Mouse (Mus musculus): ENCODE results near the gene Med19. TPM values are rescaled to one million over a fixed set of nuclear protein-coding genes. Genes with fewer than 3 reads are reported as not detected.

Med19 gene
- polyA plus RNA-seq, 1 experiment from 2014 or later, result 55.4 TPM

DNA sequence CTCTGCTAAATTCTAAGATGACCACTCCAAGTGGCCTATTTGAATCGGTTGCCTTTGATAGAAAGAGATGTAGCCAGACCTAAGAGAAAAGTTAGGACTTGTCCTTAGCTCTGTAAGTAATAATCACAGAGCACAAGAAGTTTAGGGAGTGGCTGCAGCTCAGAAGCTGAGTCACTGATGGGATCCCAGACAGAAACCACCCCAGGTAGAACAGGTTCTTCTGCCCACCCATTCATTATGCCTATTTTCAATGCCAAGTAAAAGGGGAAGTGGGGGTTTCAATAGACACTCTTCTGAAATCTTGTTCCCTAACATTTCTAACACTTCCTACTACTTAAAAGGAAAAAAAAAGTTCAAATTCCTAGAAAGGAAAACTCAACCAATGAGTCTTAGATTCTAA, 27.1 kb downstream of the Med19 start:
- Histone ChIP-seq H3K9me3 (ENCODE audit: control insufficient read depth, low read length) (no peaks in the 10 kb centered on the region), H3K4me1 (ENCODE audit: control insufficient read depth, insufficient read depth, low read length) (no peaks in the 10 kb centered on the region), H3K27ac (replicated peaks; ENCODE audit: low read depth, low read length) (no peak overlapping the region), H3K4me2 (ENCODE audit: low read depth, severe bottlenecking) (no peak overlapping the region), H3K36me3 (ENCODE audit: control insufficient read depth, insufficient read depth, low read length) (peaks cover 4% of the 10 kb centered on the region; the same call in 1 of the 2 replicates), H3K9ac (ENCODE audit: low read length) (no peak overlapping the region), H3K27me3 (ENCODE audit: control insufficient read depth, insufficient read depth, low read length) (no peaks in the 10 kb centered on the region), H3K4me3 (ENCODE audit: low read depth, low read length) (no peak overlapping the region)
- DNase-seq (ENCODE audit: low spot score), result no peak
- 93% methylated on average over 1 of the region's 1 CpGs for whole genome bisulfite sequencing
- ATAC-seq (ENCODE audit: insufficient number of reproducible peaks, low FRiP score, low TSS enrichment, low read depth), result no peak

DNA sequence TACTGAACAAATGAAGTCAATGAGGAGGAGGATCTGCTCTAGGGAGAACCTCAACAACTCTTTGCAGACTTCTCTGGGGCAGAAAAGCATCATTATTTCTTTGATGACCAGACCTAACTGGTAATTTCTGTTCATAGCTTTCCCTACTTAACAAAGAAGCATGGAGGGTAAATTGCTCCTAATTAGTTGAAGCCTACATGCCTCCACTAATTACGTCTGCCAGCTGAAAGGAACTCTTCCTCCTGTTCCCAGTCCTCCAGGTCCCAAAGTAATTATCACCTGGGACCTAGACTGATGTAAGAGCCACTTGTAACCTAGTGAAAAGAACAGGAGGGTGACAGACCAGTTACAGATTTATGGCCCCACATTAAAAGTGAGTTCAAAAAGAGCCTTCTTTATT, 29.3 kb downstream of the Med19 start:
- no peak for ATAC-seq (ENCODE audit: insufficient number of reproducible peaks, low FRiP score, low TSS enrichment, low read depth)
- Histone ChIP-seq H3K4me3 (ENCODE audit: low read depth, low read length) (no peak overlapping the region), H3K27me3 (ENCODE audit: control insufficient read depth, insufficient read depth, low read length) (no peaks in the 10 kb centered on the region), H3K27ac (replicated peaks; ENCODE audit: low read depth, low read length) (no peak overlapping the region), H3K4me1 (ENCODE audit: control insufficient read depth, insufficient read depth, low read length) (no peaks in the 10 kb centered on the region), H3K36me3 (ENCODE audit: control insufficient read depth, insufficient read depth, low read length) (peaks cover 5% of the 10 kb centered on the region; the same call in 1 of the 2 replicates), H3K4me2 (ENCODE audit: low read depth, severe bottlenecking) (no peak overlapping the region), H3K9me3 (ENCODE audit: control insufficient read depth, low read length) (no peaks in the 10 kb centered on the region), H3K9ac (ENCODE audit: low read length) (no peak overlapping the region)
- 31% methylated on average over 1 of the region's 1 CpGs for WGBS
- no peak for DNase-seq (ENCODE audit: low spot score)

DNA sequence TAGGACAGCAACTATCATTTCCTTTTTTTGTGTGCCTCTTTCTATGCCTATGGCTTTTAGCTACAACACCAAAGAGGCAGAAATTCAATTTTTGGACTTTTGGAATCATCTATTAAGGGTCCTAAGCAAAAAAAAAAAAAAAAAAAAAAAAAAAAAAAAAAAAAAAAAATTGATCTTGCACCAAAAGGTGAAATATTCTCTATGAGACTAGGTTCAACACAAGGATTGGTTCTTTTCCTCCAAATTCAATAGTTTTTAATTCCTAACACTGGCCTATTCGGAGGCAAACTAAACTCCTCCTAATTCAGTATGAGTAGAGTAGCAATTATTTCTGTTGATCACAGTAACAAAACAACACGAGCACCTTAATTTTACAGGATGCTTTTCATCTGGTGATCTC, 33.7 kb downstream of the Med19 start:
- Histone ChIP-seq H3K4me2 (ENCODE audit: low read depth, severe bottlenecking) (no peak overlapping the region), H3K9me3 (ENCODE audit: control insufficient read depth, low read length) (no peaks in the 10 kb centered on the region), H3K27me3 (ENCODE audit: control insufficient read depth, insufficient read depth, low read length) (no peaks in the 10 kb centered on the region), H3K4me3 (ENCODE audit: low read depth, low read length) (no peak overlapping the region), H3K27ac (replicated peaks; ENCODE audit: low read depth, low read length) (no peak overlapping the region), H3K4me1 (ENCODE audit: control insufficient read depth, insufficient read depth, low read length) (0 out of 2 replicates have a peak, but pooled peaks cover 3% of the 10 kb centered on the region), H3K9ac (ENCODE audit: low read length) (no peak overlapping the region), H3K36me3 (ENCODE audit: control insufficient read depth, insufficient read depth, low read length) (peaks cover 5% of the 10 kb centered on the region; the same call in 1 of the 2 replicates)
- WGBS, result 88% methylated on average over 2 of the region's 2 CpGs
- ATAC-seq (ENCODE audit: insufficient number of reproducible peaks, low FRiP score, low TSS enrichment, low read depth), result no peak
- DNase-seq (ENCODE audit: low spot score), result no peak

DNA sequence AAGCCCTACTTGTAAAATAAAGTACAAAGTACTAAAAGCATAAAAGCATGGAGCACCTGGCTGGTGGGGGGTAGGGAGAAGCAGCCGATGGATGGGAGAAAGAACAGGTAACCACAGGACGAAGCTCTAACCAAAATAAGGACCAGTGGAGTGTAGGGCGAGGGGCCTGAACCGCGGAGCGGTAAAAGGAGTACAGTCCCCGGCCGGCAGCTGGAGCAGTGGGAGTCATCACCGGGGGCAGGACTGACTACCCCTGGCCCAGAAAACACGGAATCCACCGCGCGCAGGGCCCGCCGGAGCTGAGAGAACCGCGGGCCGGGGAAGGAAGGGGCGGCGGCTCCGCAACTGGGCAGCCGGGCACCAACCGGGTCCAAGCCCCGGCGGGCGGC, 36.2 kb downstream of the Med19 start:
- WGBS, result 3% methylated on average over 24 of the region's 26 CpGs
- 0 out of 2 replicates have a peak, but pooled peaks cover 3% of the 10 kb centered on the region for H3K4me1 ChIP-seq (ENCODE audit: control insufficient read depth, insufficient read depth, low read length)
- H3K27ac ChIP-seq (replicated peaks; ENCODE audit: low read depth, low read length), result peak overlapping the region; percentile 96
- peak overlapping the region; percentile 53 for H3K4me2 ChIP-seq (ENCODE audit: low read depth, severe bottlenecking)
- DNase-seq (ENCODE audit: low spot score), result no peak
- peak; percentile 19 for ATAC-seq (ENCODE audit: insufficient number of reproducible peaks, low FRiP score, low TSS enrichment, low read depth)
- no peaks in the 10 kb centered on the region for H3K9me3 ChIP-seq (ENCODE audit: control insufficient read depth, low read length)
- no peaks in the 10 kb centered on the region for H3K27me3 ChIP-seq (ENCODE audit: control insufficient read depth, insufficient read depth, low read length)
- H3K4me3 ChIP-seq (ENCODE audit: low read depth, low read length), result peak overlapping the region; percentile 90
- H3K36me3 ChIP-seq (ENCODE audit: control insufficient read depth, insufficient read depth, low read length), result peaks cover 2% of the 10 kb centered on the region; the same call in 1 of the 2 replicates
- peak overlapping the region; percentile 86 for H3K9ac ChIP-seq (ENCODE audit: low read length)

DNA sequence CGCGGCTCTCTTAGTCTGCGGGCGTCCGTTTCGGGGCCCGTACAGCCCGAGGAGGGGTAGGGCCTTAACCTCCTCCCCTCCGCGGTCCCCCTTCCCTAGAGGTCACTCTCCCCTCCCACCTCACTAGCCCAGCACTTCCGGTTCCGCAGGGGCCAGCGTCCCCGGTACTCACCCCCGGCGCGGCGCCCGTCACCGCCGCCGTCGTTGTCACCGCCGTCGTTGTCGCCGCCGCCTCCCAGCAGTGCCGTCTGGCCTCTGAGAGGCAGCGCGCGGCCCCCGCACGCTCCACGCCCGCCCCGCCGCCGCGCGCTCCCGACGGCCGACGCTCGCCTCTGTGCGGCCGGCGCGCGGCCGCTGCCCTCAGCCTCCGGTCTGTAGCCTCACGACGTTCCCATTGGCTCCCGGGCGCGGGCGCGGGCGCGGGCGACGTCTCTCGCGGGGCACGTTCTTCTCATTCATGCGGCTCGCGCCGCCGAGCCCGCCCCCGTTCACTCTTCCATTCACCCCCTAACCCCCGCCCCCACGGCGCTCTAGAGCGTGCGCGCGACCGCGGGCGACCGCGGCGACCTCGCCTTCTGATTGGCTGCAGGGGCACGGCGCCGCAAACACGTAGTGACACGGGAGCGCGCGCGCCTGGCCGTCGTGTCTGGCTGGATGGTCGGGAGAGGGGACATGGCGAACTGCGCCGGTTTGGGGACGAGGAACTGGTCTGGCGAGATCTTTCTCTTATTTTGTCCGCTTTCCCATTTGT, 36.8 kb downstream of the Med19 start, which contains the start of gene Zdhhc5:
Zdhhc5 (minus strand) TSS at position 370 of the 751 bp plus-strand sequence.
- ATAC-seq (ENCODE audit: insufficient number of reproducible peaks, low FRiP score, low TSS enrichment, low read depth) (peak; percentile 93), DNase-seq (ENCODE audit: low spot score) (peak; percentile 98)
- Histone ChIP-seq H3K9ac (ENCODE audit: low read length) (peak within 1 kb of the TSS; percentile 86), H3K4me2 (ENCODE audit: low read depth, severe bottlenecking) (peak within 1 kb of the TSS; percentile 60), H3K9me3 (ENCODE audit: control insufficient read depth, low read length) (no peaks in the 10 kb centered on the region), H3K36me3 (ENCODE audit: control insufficient read depth, insufficient read depth, low read length) (0 out of 2 replicates have a peak, but pooled peaks cover 2% of the 10 kb centered on the region), H3K27ac (replicated peaks; ENCODE audit: low read depth, low read length) (peak within 1 kb of the TSS; percentile 96), H3K4me3 (ENCODE audit: low read depth, low read length) (peak within 1 kb of the TSS; percentile 90), H3K4me1 (ENCODE audit: control insufficient read depth, insufficient read depth, low read length) (0 out of 2 replicates have a peak, but pooled peaks cover 3% of the 10 kb centered on the region), H3K27me3 (ENCODE audit: control insufficient read depth, insufficient read depth, low read length) (no peaks in the 10 kb centered on the region)
- 0% methylated on average over 103 of the region's 107 CpGs for WGBS

DNA sequence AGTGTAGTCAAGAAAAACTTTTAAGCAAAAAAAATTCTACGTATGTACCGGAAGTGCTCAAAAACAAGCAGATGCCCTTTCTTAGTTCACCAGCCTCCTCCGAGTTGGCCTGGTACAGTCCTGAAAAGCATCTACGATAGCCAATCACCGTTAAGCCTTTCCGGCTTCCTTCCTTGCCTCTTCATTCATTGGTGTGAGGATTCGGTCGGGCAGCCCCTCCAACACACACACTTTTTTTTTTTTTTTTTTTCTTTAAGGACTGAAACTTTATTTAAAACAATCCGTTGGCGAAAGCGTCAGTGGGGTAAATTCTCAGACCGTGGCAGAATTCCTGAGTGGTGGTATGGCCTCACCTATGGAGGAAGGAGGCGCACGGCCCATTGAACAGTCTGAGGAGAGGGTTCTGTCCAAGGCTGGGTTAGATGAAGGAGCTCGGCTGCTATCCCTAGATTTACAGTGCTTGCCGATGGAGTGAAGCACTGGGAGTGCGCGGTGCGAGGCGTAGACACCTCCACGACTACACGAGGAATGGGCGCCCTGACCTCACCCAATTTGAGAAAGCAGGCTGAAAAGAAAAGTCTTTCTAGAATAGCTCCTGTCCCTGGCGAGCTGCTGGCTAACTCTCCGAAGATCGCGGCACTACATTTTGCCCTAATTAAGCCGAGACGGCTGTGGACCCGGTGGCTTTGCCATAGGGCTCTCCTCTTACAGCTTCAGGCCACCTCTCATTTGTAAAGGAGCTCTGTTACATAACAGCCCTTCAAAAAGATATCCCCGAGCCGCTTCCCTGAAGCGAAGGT, 37.6 kb downstream of the Med19 start:
- under 1% methylated on average over 33 of the region's 33 CpGs for WGBS
- peak overlapping the region; percentile 60 for H3K4me2 ChIP-seq (ENCODE audit: low read depth, severe bottlenecking)
- H3K27me3 ChIP-seq (ENCODE audit: control insufficient read depth, insufficient read depth, low read length), result no peaks in the 10 kb centered on the region
- peak; percentile 96 for ATAC-seq (ENCODE audit: insufficient number of reproducible peaks, low FRiP score, low TSS enrichment, low read depth)
- no peak for DNase-seq (ENCODE audit: low spot score)
- H3K9me3 ChIP-seq (ENCODE audit: control insufficient read depth, low read length), result no peaks in the 10 kb centered on the region
- 0 out of 2 replicates have a peak, but pooled peaks cover 3% of the 10 kb centered on the region for H3K4me1 ChIP-seq (ENCODE audit: control insufficient read depth, insufficient read depth, low read length)
- H3K9ac ChIP-seq (ENCODE audit: low read length), result peak overlapping the region; percentile 86
- H3K27ac ChIP-seq (replicated peaks; ENCODE audit: low read depth, low read length), result peak overlapping the region; percentile 96
- H3K4me3 ChIP-seq (ENCODE audit: low read depth, low read length), result peak overlapping the region; percentile 90
- H3K36me3 ChIP-seq (ENCODE audit: control insufficient read depth, insufficient read depth, low read length), result no peaks in the 10 kb centered on the region

DNA sequence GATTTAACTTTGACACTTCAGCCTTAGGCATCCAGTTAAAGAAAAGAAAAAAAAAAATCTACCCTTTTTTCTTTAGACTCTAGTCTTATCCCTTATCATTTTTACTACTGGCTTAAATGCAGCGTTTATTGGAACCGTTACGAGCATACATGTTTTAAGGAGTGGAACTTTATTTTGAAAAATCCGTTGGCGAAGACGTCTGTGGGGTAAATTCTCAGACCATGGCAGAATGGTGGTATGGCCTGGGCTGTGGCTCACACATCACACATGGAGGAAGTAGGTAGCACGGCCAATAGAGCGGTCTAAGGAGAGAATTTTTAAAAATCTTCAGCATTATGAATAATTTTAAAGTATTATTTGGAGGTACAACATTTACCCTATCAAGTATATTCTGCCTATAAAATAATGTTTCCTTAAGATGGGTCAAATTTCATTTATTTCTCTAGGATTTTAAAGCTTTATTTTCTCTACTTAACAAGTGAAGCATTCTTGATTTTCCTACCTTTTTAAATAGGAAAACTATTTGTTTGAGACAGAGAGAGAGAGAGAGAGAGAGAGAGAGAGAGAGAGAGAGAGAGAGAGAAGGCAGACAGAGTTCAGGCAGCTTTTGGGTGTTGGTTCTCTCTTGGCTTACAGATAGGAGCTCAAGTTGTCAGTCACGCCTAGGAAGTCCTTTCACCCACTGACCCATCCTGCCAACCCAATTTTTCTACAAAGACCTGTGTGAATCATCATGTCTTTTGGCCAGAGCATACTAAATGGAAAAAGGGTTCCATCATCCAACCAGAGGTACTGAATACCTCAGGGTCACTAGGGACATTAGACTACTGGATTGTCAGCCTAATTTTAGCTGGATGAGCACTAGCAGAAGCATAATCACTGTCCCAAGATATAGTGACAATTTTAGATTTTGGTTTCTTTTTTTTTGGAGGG, 38.5 kb downstream of the Med19 start:
- 37% methylated on average over 9 of the region's 9 CpGs for WGBS
- ATAC-seq (ENCODE audit: insufficient number of reproducible peaks, low FRiP score, low TSS enrichment, low read depth) (no peak), DNase-seq (ENCODE audit: low spot score) (no peak)
- 0 out of 2 replicates have a peak, but pooled peaks cover 3% of the 10 kb centered on the region for H3K4me1 ChIP-seq (ENCODE audit: control insufficient read depth, insufficient read depth, low read length)
- peaks cover 3% of the 10 kb centered on the region; the same call in 1 of the 2 replicates for H3K36me3 ChIP-seq (ENCODE audit: control insufficient read depth, insufficient read depth, low read length)
- no peaks in the 10 kb centered on the region for H3K27me3 ChIP-seq (ENCODE audit: control insufficient read depth, insufficient read depth, low read length)
- H3K4me3 ChIP-seq (ENCODE audit: low read depth, low read length), result peak overlapping the region; percentile 90
- no peak overlapping the region; the same call in 1 of the 2 replicates for H3K27ac ChIP-seq (replicated peaks; ENCODE audit: low read depth, low read length)
- H3K9me3 ChIP-seq (ENCODE audit: control insufficient read depth, low read length), result no peaks in the 10 kb centered on the region
- H3K9ac ChIP-seq (ENCODE audit: low read length), result no peak overlapping the region; the same call in 1 of the 2 replicates
- H3K4me2 ChIP-seq (ENCODE audit: low read depth, severe bottlenecking), result peak overlapping the region; percentile 60
